Mouse (Mus musculus) heart, adult 2 months (tissue): Measurements from ENCODE around the gene Faim. TPM values are rescaled to one million over a fixed set of nuclear protein-coding genes. Genes with fewer than 3 reads are reported as not detected.

Source experiments
- DNase-seq, 2 experiments: peaks; one replicate each; pipeline ENCODE4 v3.0.0; 2021
- H3K27ac ChIP-seq: fragments of 200-600 bp; 2 replicates; pipeline ENCODE4 v1.8.1; 2022
- H3K27me3 ChIP-seq: fragments of 200-500 bp; 2 replicates; pipeline ENCODE4 v1.6.1; 2012; ENCODE audit warnings: mild to moderate bottlenecking, low read length, inconsistent platforms, mixed read lengths; ENCODE audit not compliant: control insufficient read depth, insufficient read depth
- H3K36me3 ChIP-seq: fragments of 200-500 bp; 2 replicates; pipeline ENCODE4 v1.6.1; 2012; ENCODE audit warnings: low read length, inconsistent platforms; ENCODE audit not compliant: control insufficient read depth, insufficient read depth
- H3K4me1 ChIP-seq: fragments of 200-500 bp; 2 replicates; pipeline ENCODE4 v1.6.1; 2011; ENCODE audit warnings: low read length; ENCODE audit not compliant: control insufficient read depth, insufficient read depth
- H3K4me3 ChIP-seq: fragments of 200-600 bp; 2 replicates; pipeline ENCODE4 v1.8.1; 2022
- H3K79me2 ChIP-seq: fragments of 200-500 bp; replicated peaks from 2 replicates; pipeline ENCODE4 v1.6.1; 2012; ENCODE audit warnings: mild to moderate bottlenecking, inconsistent platforms, low read length, moderate library complexity, mixed read lengths; ENCODE audit not compliant: control insufficient read depth, insufficient read depth
- H3K9ac ChIP-seq: fragments of 200-500 bp; 2 replicates; pipeline ENCODE4 v1.6.1; 2012; ENCODE audit warnings: low read depth, mild to moderate bottlenecking, control low read depth, inconsistent platforms, low read length, mixed read lengths
- CTCF ChIP-seq: fragments of 200-600 bp; IDR thresholded peaks from 2 replicates; pipeline ENCODE4 v1.8.1; 2022; ENCODE audit warnings: antibody characterized with exemption, mild to moderate bottlenecking, moderate library complexity
- EP300 ChIP-seq: fragments of 200-500 bp; IDR thresholded peaks from 2 replicates; pipeline ENCODE4 v1.6.1; 2011; ENCODE audit warnings: low read depth, low read length, control low read depth; ENCODE audit not compliant: insufficient read depth
- POLR2A ChIP-seq: fragments of 200-500 bp; IDR thresholded peaks from 2 replicates; pipeline ENCODE4 v1.6.1; 2011; ENCODE audit warnings: mild to moderate bottlenecking, low read depth, low read length, control low read depth; ENCODE audit not compliant: insufficient read depth
- WGBS: fragments of 180-500 bp; shearing (Covaris S2); methylation state at CpG from one replicate; pipeline ENCODE4 v1.1.7; 2018; 5-methylcytosine and 5-hydroxymethylcytosine counted together
- intact Hi-C: fragments of 180-260 bp; cut with DNase I; formaldehyde crosslinking; loops from one replicate; pipeline ENCODE4 v1.15.1; 2025
- long read RNA-seq: library from polyadenylated mRNA; stranded (forward); transcript quantifications from one replicate; pipeline ENCODE4 v2.0.0, GENCODE M21; 2021
- polyA plus RNA-seq: library from polyadenylated mRNA; depleted of rRNA; stranded (reverse); fragments of >200 nt; gene quantifications from 2 replicates; pipeline ENCODE4 v1.2.3, GENCODE M21; 2012; rRNA removed
- total RNA-seq, 2 experiments: library from RNA; stranded (reverse); gene quantifications; 2 replicates each; pipeline ENCODE4 v1.2.3; 2021

Faim gene
- total RNA-seq (1 to 10 TPM; 4.1 to 5.4 TPM), polyA plus RNA-seq (2.1 and 3.7 TPM in 2 replicates)
- long read RNA-seq, transcript Faim-201 (5 exons, 1,019 nt), result major isoform, 6 of 7 reads
- long read RNA-seq, partial matches to known transcripts, result 0 of 7 reads
- long read RNA-seq, other reads (novel, unspliced or antisense), result 1 of 7 reads

DNA sequence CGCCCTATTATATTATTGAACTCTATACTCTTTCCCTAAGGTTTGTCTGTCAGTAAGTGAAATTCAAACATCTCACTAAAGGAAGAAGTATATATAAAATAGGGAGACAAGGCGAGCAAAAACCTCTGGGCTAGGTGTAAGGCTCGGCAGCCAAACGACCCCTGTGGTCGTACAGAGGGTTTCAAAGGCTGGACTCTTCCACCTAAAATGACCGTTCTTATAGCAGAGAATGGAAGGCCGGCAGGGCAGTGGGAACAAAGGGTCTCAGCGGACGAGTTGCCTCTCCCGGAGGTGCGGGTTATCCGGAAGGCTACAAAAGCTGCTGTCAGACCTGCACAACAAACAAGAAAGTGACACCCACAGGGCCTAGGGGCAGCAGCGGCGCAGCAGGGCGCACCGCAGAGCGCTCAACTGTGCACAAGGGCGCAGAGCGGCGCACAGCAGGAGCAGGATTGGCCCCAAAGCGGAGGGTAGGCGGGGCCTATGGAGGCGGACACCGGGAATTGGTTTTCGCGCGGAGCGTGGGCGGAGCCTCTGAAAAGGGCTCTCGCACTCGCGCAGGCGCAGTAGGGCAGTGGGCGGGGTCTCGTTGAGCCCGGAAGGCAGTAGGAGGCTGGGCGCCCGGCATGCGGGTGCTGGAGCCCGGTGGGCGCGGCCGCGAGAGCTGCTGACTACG is at the start of gene Faim:
Gene Faim (plus strand): TSS at position 574 of the 676 bp plus-strand sequence.
- Histone ChIP-seq H3K4me1 (peaks cover 2% of the 10 kb centered on the region), H3K27me3 (no peaks in the 10 kb centered on the region), H3K9ac (peak within 1 kb of the TSS; percentile 74), H3K27ac (peak within 1 kb of the TSS; percentile 54), H3K4me3 (peak within 1 kb of the TSS; percentile 82), H3K79me2 (no peaks in the 10 kb centered on the region), H3K36me3 (peaks cover 2% of the 10 kb centered on the region; the same call in 1 of the 2 replicates)
- intact Hi-C loops, result no loop called here
- 2% methylated on average over 45 of the region's 45 CpGs for WGBS
- TF ChIP-seq EP300 (0 out of 2 replicates have a peak, but pooled peaks have one; percentile 26), CTCF (peak; percentile 39), POLR2A (peak; percentile 92)
- peak; percentile 100 for DNase-seq

DNA sequence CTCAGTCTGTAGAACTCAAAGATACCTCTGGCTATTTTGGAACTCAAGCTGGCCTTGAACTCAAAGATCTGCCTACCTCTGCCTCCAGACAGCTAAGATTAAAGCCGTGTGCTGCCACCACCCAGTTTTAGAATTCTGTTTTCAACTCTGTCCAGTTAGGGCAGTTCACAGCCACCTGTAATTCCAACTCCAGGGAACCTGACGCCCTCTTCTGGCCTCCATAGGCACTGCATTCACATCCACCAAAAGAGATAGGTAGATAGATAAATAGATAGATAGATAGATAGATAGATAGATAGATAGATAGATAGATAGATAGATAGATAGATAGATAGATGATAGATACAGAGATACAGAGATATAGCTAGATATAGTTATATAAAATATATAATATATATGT is 46.9 kb upstream of the Faim start:
- intact Hi-C loops, result no loop called here

DNA sequence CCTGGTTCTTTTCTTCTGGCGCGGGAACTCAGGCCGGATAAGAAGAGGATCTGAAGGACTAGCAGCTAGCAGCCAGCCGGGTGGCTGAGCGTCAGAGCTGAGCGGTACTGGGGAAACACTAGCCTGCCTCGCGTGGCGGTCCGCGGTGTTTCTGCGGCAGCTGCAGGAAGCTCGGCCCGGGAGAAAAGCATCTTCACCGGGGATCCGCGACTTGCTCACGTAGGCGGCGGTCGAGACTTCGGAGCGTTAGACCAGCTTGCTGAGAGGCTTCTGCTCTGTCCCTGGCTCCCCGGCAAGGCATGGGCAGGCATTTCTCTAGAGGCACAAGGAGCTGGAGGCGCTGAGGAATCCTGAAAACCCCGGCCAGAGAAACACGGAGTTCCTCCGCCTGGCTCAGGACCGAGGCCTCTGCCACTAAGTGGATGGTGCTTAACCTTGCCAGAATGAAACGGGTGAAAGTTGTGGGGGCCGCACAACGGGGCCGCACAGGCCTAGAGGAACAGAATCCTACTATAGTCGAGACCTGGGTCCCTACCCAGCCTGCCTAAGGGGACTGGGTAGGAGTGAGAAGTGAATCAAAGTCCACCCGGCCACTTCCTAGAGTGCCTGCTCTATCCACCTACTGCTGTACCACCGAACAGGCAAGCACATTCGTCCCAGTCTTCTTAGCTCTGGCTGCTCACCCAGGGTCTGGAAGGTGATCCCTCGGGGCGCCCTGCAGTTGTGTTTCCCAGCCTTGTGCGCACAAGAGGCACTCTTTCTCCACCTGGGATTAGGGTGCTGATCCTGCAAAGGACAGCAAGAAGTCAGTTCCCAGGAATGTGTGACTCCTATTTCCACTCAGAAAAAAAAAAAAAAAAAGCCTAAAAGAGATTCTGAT is 33.8 kb upstream of the Faim start:
- H3K79me2 ChIP-seq, result no peaks in the 10 kb centered on the region
- H3K4me3 ChIP-seq, result no peak overlapping the region
- intact Hi-C loops, result no loop called here
- under 1% methylated on average over 40 of the region's 40 CpGs for WGBS
- H3K27ac ChIP-seq, result no peak overlapping the region
- H3K36me3 ChIP-seq, result no peaks in the 10 kb centered on the region
- no peak overlapping the region for H3K9ac ChIP-seq
- peaks cover 49% of the 10 kb centered on the region for H3K27me3 ChIP-seq
- TF ChIP-seq CTCF (no peak), EP300 (no peak), POLR2A (no peak)
- peaks cover 2% of the 10 kb centered on the region; the same call in 1 of the 2 replicates for H3K4me1 ChIP-seq
- DNase-seq, result no peak

More for the DNA sequence above, 46.9 kb upstream of the Faim start:
- H3K79me2 ChIP-seq, result no peaks in the 10 kb centered on the region
- WGBS, result 12% methylated on average over 2 of the region's 2 CpGs
- TF ChIP-seq POLR2A (no peak), CTCF (peak; percentile 59)
- no peaks in the 10 kb centered on the region for H3K27me3 ChIP-seq
- no peaks in the 10 kb centered on the region for H3K4me1 ChIP-seq
- H3K9ac ChIP-seq, result no peak overlapping the region
- H3K27ac ChIP-seq, result no peak overlapping the region
- H3K36me3 ChIP-seq, result no peaks in the 10 kb centered on the region
- DNase-seq, result no peak
- no peak overlapping the region for H3K4me3 ChIP-seq

DNA sequence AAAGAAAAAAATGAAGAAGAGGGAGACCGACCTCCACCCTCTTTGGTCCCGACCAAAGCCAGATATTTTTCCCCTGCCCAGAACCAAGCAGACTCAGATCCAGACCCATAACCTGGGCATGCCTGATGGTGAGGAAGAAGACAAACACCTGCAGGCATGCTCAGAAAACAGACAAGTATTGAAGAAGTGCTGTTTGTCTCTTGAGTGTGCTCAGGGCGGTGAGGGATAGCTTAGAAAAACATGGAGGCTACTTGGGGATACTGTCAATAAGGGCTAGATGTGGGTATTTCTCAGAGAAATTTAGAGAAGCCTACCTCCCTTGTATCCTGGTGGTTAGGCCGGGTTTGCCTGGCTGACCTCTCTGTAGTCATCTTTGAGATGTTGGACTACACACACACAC is 32.9 kb upstream of the Faim start:
- Histone ChIP-seq H3K4me3 (no peak overlapping the region), H3K9ac (no peak overlapping the region), H3K27me3 (peaks cover 50% of the 10 kb centered on the region), H3K27ac (no peak overlapping the region), H3K36me3 (no peaks in the 10 kb centered on the region), H3K79me2 (no peaks in the 10 kb centered on the region), H3K4me1 (peaks cover 2% of the 10 kb centered on the region; the same call in 1 of the 2 replicates)
- no peak for TF ChIP-seq POLR2A
- TF ChIP-seq EP300, result no peak
- TF ChIP-seq CTCF, result no peak
- 4% methylated on average over 4 of the region's 4 CpGs for WGBS
- intact Hi-C loops, result no loop called here
- DNase-seq, result no peak

DNA sequence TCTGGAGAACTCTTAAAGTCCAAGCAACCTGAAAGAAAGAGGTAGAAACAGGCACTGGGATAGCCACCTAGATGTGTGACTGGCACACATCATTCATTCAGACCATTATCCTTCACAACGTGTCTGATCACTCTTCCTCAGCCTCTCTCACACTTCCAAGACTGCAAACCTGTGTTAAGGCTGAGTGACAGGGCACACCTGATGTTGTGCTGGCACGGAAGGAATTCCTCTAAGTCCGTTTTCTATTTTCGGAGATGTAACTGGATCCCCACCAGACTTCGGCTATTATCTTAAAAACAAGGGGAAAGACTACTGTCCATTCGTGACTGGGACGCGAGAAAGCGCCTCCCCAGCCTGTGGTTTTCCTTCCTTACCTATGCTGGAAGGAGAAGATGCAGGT is 32.3 kb upstream of the Faim start:
- 7% methylated on average over 9 of the region's 9 CpGs for WGBS
- TF ChIP-seq CTCF, result no peak
- TF ChIP-seq POLR2A, result no peak
- no peak for TF ChIP-seq EP300
- H3K27ac ChIP-seq, result no peak overlapping the region
- no peak overlapping the region for H3K4me3 ChIP-seq
- no peak for DNase-seq
- H3K27me3 ChIP-seq, result peaks cover 51% of the 10 kb centered on the region
- intact Hi-C loops, result no loop called here
- H3K4me1 ChIP-seq, result peaks cover 2% of the 10 kb centered on the region; the same call in 1 of the 2 replicates
- H3K9ac ChIP-seq, result no peak overlapping the region
- no peaks in the 10 kb centered on the region for H3K79me2 ChIP-seq
- H3K36me3 ChIP-seq, result no peaks in the 10 kb centered on the region
